Mouse (Mus musculus): ENCODE measurements around the gene Gm10570.

Gene Gm10570

GRCm38 (mm10) chr4:130306796-130307630 is 1.5 kb downstream of the Gm10570 start:
- no peak for DNase-seq (ENCODE audit: low read depth in 2 of 2, low spot score in 2 of 2)

DNA sequence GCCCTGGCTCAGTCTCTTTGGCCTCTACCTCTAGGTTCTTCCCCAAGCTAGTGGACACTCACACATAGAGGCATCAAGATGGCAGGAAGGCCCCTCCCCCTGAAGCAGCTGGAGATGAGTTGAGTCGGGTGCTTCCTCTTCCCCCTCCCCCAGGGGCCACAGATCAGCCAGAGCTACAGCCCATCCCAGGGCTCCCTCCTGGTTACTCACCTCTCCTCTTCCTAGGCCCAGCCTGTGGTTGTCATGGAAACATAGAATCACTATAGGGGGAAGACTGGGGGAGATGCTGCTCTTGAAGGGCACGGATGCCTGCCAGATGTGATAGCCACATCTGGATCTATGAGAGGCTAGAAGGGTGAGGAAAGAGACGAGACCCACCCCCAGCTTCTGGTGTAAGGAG is 3.7 kb downstream of the Gm10570 start:
- no peak for DNase-seq (ENCODE audit: low read depth in 2 of 2, low spot score in 2 of 2)

DNA sequence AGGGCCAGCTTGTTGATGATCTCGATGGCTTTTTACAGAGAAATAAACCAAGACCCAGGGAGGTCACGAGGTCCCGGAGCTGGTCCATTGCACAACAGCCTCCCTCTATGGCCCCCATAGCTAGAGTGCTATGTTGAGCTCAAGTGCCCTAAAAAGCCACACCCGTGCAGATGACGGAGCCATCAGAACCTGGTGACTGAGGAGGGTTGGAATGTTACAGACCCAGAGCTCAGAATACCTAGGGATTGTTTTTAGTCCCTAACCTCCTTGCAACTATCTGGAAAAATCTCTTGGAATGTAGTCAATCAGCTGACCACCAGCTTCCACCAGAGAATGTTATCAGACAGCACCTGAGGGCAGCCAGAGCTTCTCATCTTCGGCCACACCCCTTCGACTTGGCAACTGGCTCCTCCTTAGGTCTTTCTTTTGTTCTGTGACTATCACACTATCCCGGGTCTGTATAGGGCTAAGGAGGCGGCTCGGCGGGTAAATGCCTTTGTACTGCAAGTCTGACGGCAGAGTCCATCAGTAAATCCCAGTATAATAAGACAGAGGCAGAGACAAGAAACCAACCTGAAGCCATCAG is 6.1 kb downstream of the Gm10570 start:
- DNase-seq (ENCODE audit: low read depth in 2 of 2, low spot score in 2 of 2) = no peak

- no peak for DNase-seq (ENCODE audit: low read depth in 2 of 2, low spot score in 2 of 2)
These were observed 8.8 kb downstream of the Gm10570 start for GRCm38 (mm10) chr4:130299629-130300018.

GRCm38 (mm10) chr4:130298877-130299628 is 9.4 kb downstream of the Gm10570 start:
- DNase-seq (ENCODE audit: low read depth in 2 of 2, low spot score in 2 of 2) = no peak

GRCm38 (mm10) chr4:130297123-130297529 is 11.3 kb downstream of the Gm10570 start:
- DNase-seq (ENCODE audit: low read depth in 2 of 2, low spot score in 2 of 2) = no peak

DNA sequence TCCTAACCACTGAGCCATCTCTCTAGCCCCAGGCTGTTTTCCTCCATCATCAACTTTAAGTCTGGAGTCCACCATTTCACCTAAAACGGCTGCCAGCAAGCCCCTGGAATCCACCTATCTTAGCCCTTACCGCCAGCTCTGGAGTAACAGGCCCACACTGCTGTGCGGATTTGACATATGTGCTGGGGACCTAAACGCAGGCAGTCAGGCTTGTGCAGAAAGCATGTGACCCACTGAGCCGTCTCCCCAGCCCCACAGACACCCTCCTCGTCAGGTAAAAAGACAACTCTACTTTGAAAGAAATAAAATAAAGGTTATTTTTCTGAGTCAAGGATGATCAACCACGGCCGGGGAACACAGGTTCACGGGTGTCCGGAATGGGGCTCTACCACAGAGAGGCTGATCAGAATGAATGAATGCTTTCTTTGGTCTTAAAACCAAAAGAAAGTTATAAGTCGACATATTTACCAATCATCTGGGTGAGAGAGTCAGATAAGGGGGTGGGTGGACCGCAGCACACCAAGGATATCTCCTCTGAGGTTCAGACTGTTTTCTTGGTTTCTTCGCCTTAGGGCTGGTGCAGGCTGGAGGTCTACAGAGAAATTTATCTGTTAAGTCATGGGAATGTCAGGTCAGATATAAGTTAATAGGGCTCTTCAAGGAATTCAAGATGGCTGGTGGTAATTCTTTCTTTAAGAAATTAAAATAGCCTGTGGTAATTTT is 12.1 kb downstream of the Gm10570 start:
- DNase-seq (ENCODE audit: low read depth in 2 of 2, low spot score in 2 of 2) = no peak

DNA sequence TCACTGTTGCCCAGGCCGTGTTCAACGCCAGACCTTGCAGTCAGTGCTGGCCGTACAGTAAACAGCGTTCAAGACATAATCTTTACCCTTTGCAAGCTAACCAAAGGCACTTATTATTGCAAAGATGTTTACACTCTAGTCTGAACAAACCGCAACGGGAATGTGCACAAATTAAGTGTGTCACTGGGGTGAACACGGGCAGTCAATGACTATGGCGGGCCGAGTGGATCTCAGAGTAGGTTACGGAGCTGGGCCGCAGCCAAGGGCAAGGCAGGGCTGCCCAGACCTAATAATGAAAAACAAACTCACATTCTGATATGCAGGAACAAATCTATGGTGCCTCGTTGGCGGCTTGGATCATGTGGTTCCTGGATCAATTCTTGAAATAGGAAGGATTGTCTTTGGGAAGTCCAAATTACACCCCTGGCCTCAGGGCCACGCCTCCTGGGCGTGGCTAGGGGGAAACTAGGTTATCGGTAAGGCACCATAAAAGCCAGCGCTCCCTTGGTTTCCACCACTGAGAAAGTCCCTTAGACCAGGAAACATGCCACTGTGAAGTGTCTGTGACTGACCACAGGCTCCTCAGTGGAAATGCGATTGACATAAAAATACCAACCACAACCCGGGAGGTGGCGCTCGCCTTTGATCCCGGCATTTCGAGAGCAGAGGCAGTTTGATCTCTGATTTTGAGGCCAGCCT is 13.3 kb downstream of the Gm10570 start:
- DNase-seq (ENCODE audit: low read depth in 2 of 2, low spot score in 2 of 2) = no peak

- DNase-seq (ENCODE audit: low read depth in 2 of 2, low spot score in 2 of 2) = no peak
These were observed 14.0 kb downstream of the Gm10570 start for GRCm38 (mm10) chr4:130294513-130294912.

DNA sequence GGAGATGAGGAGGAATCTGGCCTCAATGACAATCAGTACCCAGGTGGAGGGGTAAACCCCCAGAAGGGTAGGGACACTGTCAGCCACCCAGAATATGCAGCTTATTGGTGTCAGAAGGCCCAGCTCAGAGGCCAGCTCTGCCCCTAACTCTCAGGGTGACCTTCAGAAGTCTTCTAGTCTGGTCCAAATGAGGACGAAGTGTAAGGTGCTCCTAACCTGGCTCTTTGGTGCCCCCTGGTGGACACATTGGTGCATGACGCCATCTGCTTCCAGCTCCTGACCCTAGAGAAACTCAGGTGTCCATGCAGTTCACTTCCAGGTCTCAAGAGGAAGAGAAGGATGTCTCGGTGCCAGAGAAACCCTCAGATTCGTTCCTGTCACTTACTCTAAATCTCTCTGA is 16.2 kb downstream of the Gm10570 start:
- DNase-seq (ENCODE audit: low read depth in 2 of 2, low spot score in 2 of 2) = peak; percentile 56 to 61

DNA sequence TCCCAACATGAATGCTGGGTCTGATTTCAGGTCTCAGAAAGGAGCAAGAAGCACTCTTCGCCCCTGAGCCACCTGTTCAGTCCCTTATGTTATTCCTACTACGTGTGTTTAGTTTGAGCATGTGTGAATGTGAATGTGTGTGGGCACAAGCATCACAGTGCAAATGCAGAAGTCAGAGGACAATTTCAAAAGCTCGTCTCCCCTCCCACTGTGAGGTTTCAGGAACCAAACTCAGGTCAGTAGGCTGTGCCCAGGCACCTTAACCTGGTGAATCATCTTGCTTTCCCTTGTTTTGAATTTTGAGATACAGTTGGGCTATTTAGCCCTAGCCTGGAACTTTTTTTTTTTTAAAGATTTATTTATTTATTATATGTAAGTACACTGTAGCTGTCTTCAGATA is 18.6 kb downstream of the Gm10570 start:
- no peak for DNase-seq (ENCODE audit: low read depth in 2 of 2, low spot score in 2 of 2)

DNA sequence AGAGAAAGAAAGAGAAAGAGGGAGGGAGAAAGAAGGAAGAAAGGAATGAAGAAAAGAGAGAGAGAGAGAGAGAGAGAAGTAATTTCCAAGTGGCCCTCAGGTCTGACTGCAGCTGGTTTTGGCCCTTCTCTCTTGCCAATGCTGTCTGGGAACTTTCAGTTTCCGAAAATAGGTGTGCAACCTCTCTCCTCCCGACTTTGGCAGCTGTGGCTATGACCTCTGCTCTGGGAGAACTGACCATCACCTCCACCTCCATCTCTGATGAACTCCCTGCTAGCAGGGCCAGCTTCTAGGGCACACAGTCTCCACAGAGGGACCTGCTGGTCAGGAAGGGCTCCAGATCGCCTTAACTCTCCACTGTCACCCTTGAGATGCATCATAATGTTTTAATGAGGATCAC is 21.9 kb downstream of the Gm10570 start:
- DNase-seq (ENCODE audit: low read depth in 2 of 2, low spot score in 2 of 2) = no peak

DNA sequence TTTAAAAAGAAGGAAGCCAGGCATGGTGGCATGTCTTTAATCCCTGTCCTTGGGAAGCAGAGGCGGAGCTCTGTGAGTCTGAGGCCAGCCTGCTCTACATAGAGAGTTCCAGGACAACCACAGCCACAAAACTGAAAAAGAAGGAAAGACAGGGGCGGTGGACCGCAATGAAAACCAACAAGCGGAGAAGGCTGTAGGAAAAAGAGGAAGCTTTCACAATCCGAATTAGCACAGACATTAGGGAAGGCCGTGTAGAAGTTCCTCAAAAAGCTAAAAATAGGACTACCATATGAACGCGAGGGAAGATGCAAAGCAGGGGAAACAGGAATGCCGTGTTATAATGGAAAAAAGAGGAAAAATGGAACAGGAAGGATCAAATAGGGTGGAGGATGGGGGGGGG is 24.6 kb downstream of the Gm10570 start:
- no peak for DNase-seq (ENCODE audit: low read depth in 2 of 2, low spot score in 2 of 2)

- no peak for DNase-seq (ENCODE audit: low read depth in 2 of 2, low spot score in 2 of 2)
These were observed 25.6 kb downstream of the Gm10570 start for GRCm38 (mm10) chr4:130282856-130283255.

GRCm38 (mm10) chr4:130279105-130279504 is 29.4 kb downstream of the Gm10570 start, which contains the start of gene Serinc2:
Serinc2 (minus strand) TSS chr4:130279205.
- no peak for DNase-seq (ENCODE audit: low read depth in 2 of 2, low spot score in 2 of 2)

- DNase-seq (ENCODE audit: low read depth in 2 of 2, low spot score in 2 of 2) = no peak
These were observed 31.8 kb downstream of the Gm10570 start for GRCm38 (mm10) chr4:130276573-130277176.

DNA sequence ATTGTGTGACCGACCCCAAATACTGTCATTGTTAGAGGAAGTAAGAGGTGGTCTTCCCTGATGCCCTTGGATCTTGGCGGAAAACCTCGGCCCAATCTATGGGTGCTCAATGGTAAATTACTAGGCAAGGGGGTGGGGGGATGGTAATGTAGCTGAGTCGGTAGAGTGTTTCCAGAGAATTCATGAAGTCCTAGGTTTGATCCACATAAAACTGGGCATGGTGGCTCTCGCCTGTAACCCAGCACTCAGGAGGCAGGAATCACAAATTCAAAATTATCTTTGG is 32.7 kb downstream of the Gm10570 start:
- DNase-seq (ENCODE audit: low read depth in 2 of 2, low spot score in 2 of 2) = no peak

GRCm38 (mm10) chr4:130275016-130275822 is 33.3 kb downstream of the Gm10570 start:
- no peak for DNase-seq (ENCODE audit: low read depth in 2 of 2, low spot score in 2 of 2)

GRCm38 (mm10) chr4:130274346-130275015 is 34.0 kb downstream of the Gm10570 start:
- no peak for DNase-seq (ENCODE audit: low read depth in 2 of 2, low spot score in 2 of 2)

All from CD8-positive naive resting alpha-beta T cell, adult 2 months (primary cell).